Mouse (Mus musculus): ENCODE data around the gene Ubash3a. TPM values are rescaled to one million over a fixed set of nuclear protein-coding genes. Genes with fewer than 3 reads are reported as not detected.

Gene Ubash3a
- polyA plus RNA-seq, 1 experiment: 1.1 TPM

GRCm38 (mm10) chr17:31281830-31282686, 74.4 kb downstream of the Ubash3a start:
- Histone ChIP-seq H3K4me3 (replicated peaks; ENCODE audit: extremely low read depth, low read depth, low read length) (no peak overlapping the region), H3K4me1 (ENCODE audit: control insufficient read depth, insufficient read depth, low read length) (no peaks in the 10 kb centered on the region)
- 43% methylated on average over 19 of the region's 19 CpGs for WGBS
- no peak for DNase-seq
- TF ChIP-seq CTCF (IDR thresholded peaks at IDR 0.05; ENCODE audit: insufficient read depth, low read length) (no peak), POLR2A (IDR thresholded peaks at IDR 0.05; ENCODE audit: borderline replicate concordance, extremely low read depth, low read depth, low read length) (no peak)

- WGBS: 33% methylated on average over 7 of the region's 7 CpGs
- Histone ChIP-seq H3K4me1 (ENCODE audit: control insufficient read depth, insufficient read depth, low read length) (no peaks in the 10 kb centered on the region), H3K4me3 (replicated peaks; ENCODE audit: extremely low read depth, low read depth, low read length) (no peak overlapping the region)
- TF ChIP-seq POLR2A (IDR thresholded peaks at IDR 0.05; ENCODE audit: borderline replicate concordance, extremely low read depth, low read depth, low read length): no peak
- no peak for TF ChIP-seq CTCF (IDR thresholded peaks at IDR 0.05; ENCODE audit: insufficient read depth, low read length)
- no peak for DNase-seq
Measured at GRCm38 (mm10) chr17:31282687-31283053, 75.0 kb downstream of the Ubash3a start.

GRCm38 (mm10) chr17:31285867-31286266, 78.2 kb downstream of the Ubash3a start:
- no peak for DNase-seq
- WGBS: 64% methylated on average over 2 of the region's 2 CpGs
- Histone ChIP-seq H3K4me1 (ENCODE audit: control insufficient read depth, insufficient read depth, low read length) (no peaks in the 10 kb centered on the region), H3K4me3 (replicated peaks; ENCODE audit: extremely low read depth, low read depth, low read length) (no peak overlapping the region)
- TF ChIP-seq POLR2A (IDR thresholded peaks at IDR 0.05; ENCODE audit: borderline replicate concordance, extremely low read depth, low read depth, low read length) (no peak), CTCF (IDR thresholded peaks at IDR 0.05; ENCODE audit: insufficient read depth, low read length) (no peak)

- DNase-seq: no peak
- no peak within 1 kb of the TSS for H3K4me3 ChIP-seq (replicated peaks; ENCODE audit: extremely low read depth, low read depth, low read length)
- H3K4me1 ChIP-seq (ENCODE audit: control insufficient read depth, insufficient read depth, low read length): no peaks in the 10 kb centered on the region
- TF ChIP-seq CTCF (IDR thresholded peaks at IDR 0.05; ENCODE audit: insufficient read depth, low read length): no peak
- no peak for TF ChIP-seq POLR2A (IDR thresholded peaks at IDR 0.05; ENCODE audit: borderline replicate concordance, extremely low read depth, low read depth, low read length)
- 100% methylated on average over 1 of the region's 1 CpGs for WGBS
Measured at GRCm38 (mm10) chr17:31286492-31286891, 78.8 kb downstream of the Ubash3a start, which contains the start of gene Slc37a1. Slc37a1 (plus strand) TSS chr17:31286792.

GRCm38 (mm10) chr17:31287216-31287615, 79.5 kb downstream of the Ubash3a start:
- H3K4me1 ChIP-seq (ENCODE audit: control insufficient read depth, insufficient read depth, low read length): no peaks in the 10 kb centered on the region
- WGBS: 70% methylated on average over 3 of the region's 3 CpGs
- TF ChIP-seq POLR2A (IDR thresholded peaks at IDR 0.05; ENCODE audit: borderline replicate concordance, extremely low read depth, low read depth, low read length): no peak
- TF ChIP-seq CTCF (IDR thresholded peaks at IDR 0.05; ENCODE audit: insufficient read depth, low read length): no peak
- no peak overlapping the region for H3K4me3 ChIP-seq (replicated peaks; ENCODE audit: extremely low read depth, low read depth, low read length)
- no peak for DNase-seq

GRCm38 (mm10) chr17:31288999-31289726, 81.5 kb downstream of the Ubash3a start:
- DNase-seq: no peak
- Histone ChIP-seq H3K4me1 (ENCODE audit: control insufficient read depth, insufficient read depth, low read length) (no peaks in the 10 kb centered on the region), H3K4me3 (replicated peaks; ENCODE audit: extremely low read depth, low read depth, low read length) (no peak overlapping the region)
- 60% methylated on average over 7 of the region's 7 CpGs for WGBS
- TF ChIP-seq CTCF (IDR thresholded peaks at IDR 0.05; ENCODE audit: insufficient read depth, low read length) (no peak), POLR2A (IDR thresholded peaks at IDR 0.05; ENCODE audit: borderline replicate concordance, extremely low read depth, low read depth, low read length) (no peak)

GRCm38 (mm10) chr17:31290311-31290710, 82.6 kb downstream of the Ubash3a start:
- no peak overlapping the region for H3K4me3 ChIP-seq (replicated peaks; ENCODE audit: extremely low read depth, low read depth, low read length)
- DNase-seq: no peak
- H3K4me1 ChIP-seq (ENCODE audit: control insufficient read depth, insufficient read depth, low read length): peaks cover 2% of the 10 kb centered on the region; the same call in 1 of the 2 replicates
- no peak for TF ChIP-seq POLR2A (IDR thresholded peaks at IDR 0.05; ENCODE audit: borderline replicate concordance, extremely low read depth, low read depth, low read length)
- TF ChIP-seq CTCF (IDR thresholded peaks at IDR 0.05; ENCODE audit: insufficient read depth, low read length): no peak

GRCm38 (mm10) chr17:31290859-31291258, 83.2 kb downstream of the Ubash3a start:
- no peak for TF ChIP-seq CTCF (IDR thresholded peaks at IDR 0.05; ENCODE audit: insufficient read depth, low read length)
- TF ChIP-seq POLR2A (IDR thresholded peaks at IDR 0.05; ENCODE audit: borderline replicate concordance, extremely low read depth, low read depth, low read length): no peak
- WGBS: 46% methylated on average over 6 of the region's 6 CpGs
- Histone ChIP-seq H3K4me3 (replicated peaks; ENCODE audit: extremely low read depth, low read depth, low read length) (no peak overlapping the region), H3K4me1 (ENCODE audit: control insufficient read depth, insufficient read depth, low read length) (peaks cover 2% of the 10 kb centered on the region; the same call in 1 of the 2 replicates)
- no peak for DNase-seq

- Histone ChIP-seq H3K4me3 (replicated peaks; ENCODE audit: extremely low read depth, low read depth, low read length) (no peak overlapping the region), H3K4me1 (ENCODE audit: control insufficient read depth, insufficient read depth, low read length) (peaks cover 10% of the 10 kb centered on the region)
- DNase-seq: no peak
- 66% methylated on average over 15 of the region's 15 CpGs for WGBS
- TF ChIP-seq POLR2A (IDR thresholded peaks at IDR 0.05; ENCODE audit: borderline replicate concordance, extremely low read depth, low read depth, low read length) (no peak), CTCF (IDR thresholded peaks at IDR 0.05; ENCODE audit: insufficient read depth, low read length) (no peak)
Measured at GRCm38 (mm10) chr17:31294363-31295214, 86.9 kb downstream of the Ubash3a start.

Data from lung, adult 2 months (tissue).